Mouse (Mus musculus) T-helper 1 cell (primary cell): ENCODE results near the gene Herc6.

Experiments used
- in situ Hi-C: fragments of 300-600 bp; cut with MboI, MseI; formaldehyde crosslinking; loops from one replicate; pipeline ENCODE4 v1.15.1; 2025; ENCODE audit warnings: high pct_unique_total_duplicates

The Herc6 gene

DNA sequence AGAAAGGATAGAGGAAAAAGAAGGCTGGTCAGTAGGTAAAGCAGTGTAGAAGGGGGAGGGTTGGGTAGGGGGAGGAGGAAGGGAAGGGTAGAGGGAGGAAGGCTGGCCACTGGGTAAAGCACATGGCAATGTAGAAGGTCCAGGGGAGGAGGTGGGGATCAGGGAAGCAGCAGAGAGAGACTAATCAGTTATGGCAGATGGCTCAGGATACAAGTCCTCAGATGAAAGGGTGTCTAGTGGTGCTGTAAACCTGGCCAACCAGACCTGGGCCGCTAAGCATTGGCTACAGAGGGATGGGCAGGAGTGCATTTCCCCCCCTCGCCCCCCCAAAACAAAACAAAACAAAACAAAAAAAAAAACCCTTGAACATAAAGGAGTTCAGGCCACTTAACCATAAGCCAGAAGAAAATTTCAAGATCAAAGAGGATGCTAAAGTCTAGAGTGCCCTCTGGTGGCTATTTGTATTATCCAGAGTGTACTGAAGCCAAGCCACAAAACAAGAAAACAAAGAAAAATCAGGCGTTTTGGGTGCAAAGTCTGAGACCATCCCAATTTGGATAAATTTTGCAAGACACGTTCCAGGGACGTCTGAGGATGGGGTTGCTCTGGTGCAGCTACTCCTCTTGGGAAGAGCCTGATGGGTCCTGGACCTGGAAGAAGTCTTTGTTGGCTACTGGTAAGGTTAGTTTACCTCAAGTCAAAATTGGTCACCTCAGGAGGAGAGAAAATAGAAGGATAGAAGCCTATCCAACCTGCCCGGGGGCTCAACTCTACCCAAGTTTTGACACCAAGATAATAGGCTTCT lies 10.4 kb upstream of the Herc6 start:
- in situ Hi-C loops, result loop anchor here (5.0 to 10.0 kb wide), 2 partner anchors 646 to 763 kb away; partner anchors contain the start of genes Nt5c3 and Vmn1r4

DNA sequence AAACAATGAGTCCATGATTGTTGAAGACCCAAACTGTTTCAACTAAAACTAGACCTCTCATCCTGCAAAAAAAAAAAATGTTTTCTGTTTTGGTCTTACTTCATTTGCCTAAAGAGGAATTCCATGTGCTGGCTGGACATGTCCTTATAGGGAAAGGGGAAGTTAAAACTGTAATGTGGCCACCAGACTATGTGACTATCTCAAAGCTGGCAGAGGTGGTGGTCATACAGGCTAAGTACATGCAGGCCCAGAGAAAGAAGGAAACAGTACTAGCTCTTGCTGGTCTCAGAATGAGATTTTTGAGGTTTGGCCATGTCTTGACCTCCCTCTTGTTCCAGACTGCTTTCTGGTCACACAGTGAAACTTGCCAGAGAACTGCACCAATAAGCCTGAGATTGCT lies 9.2 kb upstream of the Herc6 start:
- in situ Hi-C loops, result loop anchor here (5.0 to 10.0 kb wide), 2 partner anchors 647 to 764 kb away; partner anchors contain the start of genes Nt5c3 and Vmn1r4

DNA sequence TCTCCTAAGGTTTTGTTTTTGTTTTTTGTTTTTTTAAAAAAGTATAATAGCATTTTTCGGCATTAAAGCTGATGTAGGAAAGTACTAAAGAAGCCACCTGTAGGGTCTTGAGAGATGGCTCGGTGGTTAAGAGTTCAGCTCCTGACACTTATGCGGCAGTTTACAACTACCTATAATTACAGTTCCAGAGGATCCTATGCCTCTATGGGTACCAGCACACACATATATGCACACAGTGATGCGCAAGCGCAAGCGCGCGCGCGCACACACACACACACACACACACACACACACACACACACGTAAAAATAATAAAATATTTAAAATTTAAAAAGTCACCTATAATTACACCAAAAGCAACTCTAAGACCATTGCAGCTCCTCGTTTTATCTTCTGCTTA lies 795 bp downstream of the Herc6 start:
- in situ Hi-C loops, result no loop called here

DNA sequence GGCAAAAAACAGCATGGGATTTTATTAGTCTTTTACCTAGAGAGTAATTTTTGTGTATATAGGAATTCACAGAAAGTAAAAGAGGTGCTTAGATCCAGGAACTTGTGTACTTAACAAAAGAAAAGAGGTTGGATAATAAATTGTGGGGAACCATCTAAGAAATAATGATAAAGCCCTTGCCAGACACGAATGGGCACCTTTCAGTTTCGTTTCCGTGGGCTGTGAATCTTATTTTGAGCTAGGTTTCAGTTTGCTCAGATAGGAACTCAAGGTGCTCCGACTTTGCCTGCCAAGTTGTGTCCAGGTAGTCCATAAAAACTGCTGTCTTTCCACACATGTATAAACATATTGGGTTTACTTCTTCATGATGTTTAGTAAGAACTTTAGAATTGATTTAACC lies 1.6 kb downstream of the Herc6 start:
- in situ Hi-C loops, result no loop called here

DNA sequence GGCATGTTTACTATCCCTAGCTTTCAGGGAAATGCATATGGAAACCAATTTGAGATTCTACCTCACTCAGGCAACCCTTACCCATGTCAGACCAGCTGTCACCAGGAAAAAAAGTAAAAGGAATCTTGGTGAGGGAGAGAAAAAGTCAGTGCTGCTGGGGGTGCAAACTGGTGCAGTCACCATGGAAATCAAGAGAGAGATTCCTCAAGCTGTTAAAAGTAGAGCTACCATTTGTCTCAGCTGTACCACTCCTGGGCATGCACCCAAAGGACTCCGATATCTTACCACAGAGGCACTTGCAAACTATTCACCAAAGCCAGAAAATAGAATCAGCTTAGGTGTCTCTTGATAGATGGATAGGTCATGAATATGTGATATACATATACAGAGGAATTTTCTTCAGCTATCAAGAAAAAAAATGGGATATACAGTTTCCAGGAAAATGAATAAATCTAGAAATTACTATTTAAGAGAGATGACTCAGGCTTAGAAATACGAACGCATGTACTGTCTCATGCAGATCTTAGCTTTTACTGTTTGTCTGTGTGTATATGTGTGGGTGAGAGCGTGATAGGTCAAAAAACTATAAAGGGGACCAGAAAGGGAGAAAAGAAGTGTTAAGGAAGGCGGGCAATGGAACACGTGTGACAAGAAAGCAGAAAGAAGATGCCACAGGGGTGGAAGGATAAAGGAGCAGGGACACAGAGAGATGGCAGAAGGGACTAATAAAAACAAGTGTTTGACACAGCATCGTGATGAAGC lies 24.9 kb downstream of the Herc6 start:
- in situ Hi-C loops, result no loop called here

DNA sequence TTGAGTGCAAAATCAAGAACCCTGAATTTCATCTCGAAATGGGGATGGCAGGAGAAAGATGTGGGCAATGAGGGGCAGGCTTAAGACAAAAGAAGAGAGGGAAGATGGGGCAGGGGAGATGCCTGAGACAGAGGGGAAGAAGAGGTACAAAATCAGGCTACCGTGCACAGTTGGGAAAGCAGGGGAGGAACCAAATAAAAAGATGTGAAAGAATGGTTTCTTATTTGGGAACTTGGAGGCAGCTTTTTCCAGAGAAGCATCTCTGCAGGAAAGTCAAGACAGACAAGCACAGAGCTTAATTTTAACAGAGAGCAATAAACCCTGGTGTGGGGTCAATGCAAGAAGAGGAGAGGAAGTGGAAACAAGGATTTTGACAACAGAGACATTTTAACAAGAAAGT lies 27.2 kb downstream of the Herc6 start:
- in situ Hi-C loops, result no loop called here

DNA sequence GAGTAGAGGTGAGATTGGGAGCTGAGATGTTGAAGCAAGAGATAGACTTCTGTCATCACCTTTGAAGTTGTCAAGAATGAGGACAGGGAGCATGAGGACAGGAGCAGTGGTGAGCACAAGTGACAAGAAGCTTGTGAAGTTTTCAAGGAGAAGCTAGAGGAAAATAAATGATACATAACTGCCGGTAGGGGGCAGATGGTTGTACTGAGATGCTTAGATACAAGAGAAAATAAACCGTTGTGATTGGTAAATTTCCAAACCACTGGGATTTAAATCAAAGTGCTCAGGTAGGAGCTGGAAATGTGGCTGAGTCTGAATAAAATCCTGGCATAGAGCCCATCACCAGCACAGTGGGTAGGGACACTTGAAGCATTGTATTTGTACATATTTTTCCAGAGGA lies 28.8 kb downstream of the Herc6 start:
- in situ Hi-C loops, result no loop called here

DNA sequence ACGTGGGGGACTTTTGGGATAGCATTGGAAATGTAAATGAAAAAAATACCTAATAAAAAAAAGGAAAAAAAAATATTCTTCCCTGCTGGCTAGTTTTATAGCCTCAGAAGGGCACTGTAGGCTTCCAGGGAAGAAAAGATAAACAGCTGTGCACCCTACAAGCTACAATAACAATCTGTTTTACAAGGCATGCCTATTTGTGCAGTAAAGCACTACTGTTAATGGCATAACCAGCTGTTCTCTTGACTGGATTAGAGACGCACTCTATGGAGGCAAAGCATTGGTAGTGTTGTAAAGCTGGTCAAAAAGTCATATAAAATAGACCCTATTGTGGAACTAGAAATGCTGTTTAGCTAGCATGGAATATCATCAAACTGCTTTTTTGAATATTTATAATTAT lies 35.0 kb downstream of the Herc6 start:
- in situ Hi-C loops, result no loop called here

DNA sequence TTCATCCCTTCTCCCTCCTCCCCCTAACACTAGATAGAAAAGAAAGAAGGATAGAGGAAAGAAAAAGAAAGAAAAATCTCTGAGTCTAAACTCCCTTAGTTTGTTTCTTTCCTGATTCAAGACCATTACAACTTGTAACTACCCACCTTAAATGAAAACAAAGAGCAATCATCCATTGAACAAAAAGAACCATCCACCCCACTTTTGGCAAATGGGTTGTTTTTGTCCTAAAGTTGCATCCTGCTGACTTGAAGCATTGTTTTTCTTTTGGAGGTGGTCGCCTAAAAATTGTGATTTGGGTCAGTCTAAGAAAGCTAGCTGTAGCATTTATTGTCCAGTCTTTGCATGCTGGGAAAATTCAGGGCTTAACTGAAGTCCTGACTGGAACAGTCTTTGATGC lies 58.7 kb downstream of the Herc6 start:
- in situ Hi-C loops, result no loop called here

DNA sequence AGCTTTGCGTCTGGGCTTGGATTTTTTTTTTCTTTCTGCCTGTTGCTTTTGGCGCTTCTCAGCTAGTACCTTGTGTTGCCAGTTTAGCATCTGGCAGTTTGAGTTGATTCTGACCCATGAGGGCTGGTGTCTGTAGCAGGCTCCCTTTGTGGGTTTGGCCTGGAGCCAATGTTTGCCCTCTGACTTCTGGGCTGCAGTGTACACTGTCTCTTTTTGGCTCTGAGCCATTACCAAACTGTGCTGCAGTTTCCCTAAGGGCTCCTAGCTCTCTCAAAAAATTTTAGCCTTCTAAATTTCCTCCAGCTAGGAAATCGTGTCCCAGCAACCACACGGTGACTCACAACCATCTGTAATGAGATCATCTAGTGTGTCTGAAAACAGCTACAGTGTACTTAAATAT lies 61.0 kb downstream of the Herc6 start:
- in situ Hi-C loops, result no loop called here

DNA sequence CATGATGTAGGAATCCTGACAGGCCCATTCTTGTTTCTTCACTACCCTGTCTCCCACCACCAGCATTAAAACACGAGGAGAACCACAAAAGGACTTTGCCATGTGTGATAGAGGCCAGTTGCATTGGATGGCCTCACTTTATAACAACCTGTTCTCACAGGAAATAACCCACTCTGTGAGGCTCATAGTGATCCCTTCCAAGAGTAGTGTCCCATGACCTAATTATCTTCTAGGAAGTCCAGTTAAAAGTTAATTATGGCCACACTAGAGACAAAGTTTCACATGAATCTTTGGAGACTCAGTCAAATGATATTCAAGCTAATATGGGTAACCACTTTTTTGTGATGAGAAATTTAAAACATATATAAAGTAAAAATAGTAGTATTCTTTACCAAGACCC lies 66.5 kb downstream of the Herc6 start:
- in situ Hi-C loops, result no loop called here

DNA sequence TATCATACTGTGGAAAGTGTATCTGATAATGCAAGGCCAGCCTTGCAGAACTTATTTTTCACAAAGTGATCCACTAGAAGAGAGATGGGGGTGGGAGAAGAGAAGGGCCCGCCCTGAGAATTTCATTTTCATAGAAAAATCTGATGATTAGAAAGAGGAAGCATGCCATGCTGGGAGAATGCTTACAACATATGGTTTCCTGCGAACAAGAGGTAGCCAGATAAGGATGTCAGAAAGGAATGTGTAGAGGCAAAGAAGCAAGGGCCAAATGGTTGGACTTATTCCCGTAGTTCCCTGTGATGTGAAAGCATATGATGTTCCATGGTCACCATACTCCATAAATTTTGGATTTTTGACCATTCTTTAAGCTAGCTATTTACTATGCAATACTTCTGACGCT lies 80.5 kb downstream of the Herc6 start:
- in situ Hi-C loops, result no loop called here

DNA sequence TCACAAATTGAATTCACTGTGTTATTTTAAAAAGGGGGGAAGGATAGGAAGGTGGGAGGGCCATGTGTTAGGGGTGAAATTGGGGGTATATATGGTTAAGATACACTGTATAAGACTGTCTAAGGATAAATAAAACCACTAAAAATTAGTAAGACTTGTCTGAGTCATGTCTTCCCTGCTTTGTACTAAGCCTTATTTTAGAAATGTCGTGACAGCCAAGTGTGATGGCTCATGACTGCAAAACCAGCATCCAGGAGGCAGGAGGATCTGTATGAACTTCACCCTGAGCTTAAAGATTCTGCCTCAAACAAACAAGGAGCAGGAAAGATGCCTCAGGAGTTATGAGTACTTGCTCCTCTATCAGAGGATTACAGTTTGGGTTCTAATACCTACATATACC lies 103.4 kb downstream of the Herc6 start:
- in situ Hi-C loops, result no loop called here

DNA sequence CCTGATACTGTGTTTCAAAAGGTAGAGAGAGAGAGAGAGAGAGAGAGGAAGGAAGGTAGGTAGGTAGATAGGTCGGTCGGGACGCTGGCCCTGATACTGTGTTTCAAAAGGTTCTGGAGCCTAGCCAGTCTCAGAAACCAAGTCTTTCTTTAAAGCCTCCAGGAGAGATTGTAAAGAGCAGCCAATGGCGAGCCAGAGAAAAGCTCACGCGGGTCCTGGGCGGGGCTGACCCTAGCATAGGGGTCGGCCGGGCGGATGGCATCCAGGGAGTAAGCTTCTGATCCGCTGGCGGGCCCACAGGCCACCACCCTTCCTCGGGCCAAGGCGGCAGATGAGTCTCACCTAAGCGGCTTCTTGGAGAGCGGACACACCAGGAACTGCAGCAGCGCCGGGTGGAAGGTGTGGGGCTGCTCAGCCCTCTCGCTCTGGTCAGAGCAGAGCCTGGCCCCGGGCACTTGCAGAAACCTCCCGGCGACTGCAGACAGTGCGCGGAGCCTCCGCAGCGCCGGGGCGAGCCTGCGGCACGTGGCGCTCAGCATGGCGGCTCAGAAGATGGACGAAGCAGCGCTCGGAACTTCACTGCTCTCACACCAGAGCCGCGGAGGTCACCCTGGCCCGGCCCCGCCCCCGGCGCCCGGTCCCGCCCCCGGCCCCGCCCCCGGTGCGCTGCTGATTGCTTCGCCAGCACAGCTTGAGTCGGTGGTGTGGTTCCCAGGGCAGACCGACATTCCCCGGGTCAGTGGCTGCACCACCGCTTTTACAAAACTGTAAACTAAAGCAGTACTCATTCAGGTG lies 110.9 kb downstream of the Herc6 start, which contains the start of gene Pyurf:
Pyurf (minus strand) TSS at position 612 of the 795 bp plus-strand sequence.
- in situ Hi-C loops, result loop anchor here (5.0 kb wide), 1 partner anchor 104 kb away; no protein-coding TSS in a partner anchor

DNA sequence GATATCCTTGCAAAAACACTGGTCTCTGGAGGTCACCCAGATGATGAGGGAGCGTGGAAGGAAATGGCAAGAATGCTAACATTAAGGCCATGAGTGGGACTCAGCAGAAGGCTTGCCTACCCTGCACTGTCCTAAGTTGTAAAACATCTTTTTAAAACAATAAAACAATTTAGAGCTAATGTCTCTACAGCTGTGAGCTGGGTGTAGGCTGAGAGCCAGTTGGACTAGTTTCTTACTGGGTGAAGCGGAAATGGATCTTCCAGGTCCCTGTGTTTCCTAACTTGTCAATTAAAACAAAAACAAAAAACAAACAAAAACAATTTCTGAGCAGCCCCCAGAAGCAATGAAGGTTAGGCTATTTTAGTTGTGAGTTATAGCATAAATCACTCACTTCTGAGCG lies 112.3 kb downstream of the Herc6 start:
- in situ Hi-C loops, result loop anchor here (5.0 kb wide), 1 partner anchor 106 kb away; no protein-coding TSS in a partner anchor

DNA sequence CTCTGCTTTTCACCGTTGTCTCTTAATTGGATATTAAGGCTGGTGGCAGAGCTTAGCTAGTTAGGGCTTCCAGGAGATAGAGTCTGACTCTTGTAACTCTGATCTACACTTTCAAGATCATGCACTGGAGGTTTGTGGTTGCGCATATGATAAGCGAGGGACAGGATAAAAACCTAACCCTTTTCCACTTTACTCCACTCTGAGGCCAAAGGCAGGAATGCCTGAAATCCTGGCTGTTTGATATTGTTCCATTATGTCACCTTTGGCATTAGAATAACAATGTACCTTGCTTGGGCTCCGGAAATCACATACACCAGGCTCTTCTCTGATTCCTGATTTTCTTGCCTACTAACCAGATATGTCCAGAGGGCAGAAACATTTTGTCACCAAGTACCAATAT lies 120.9 kb downstream of the Herc6 start:
- in situ Hi-C loops, result loop anchor here (10.0 kb wide), 1 partner anchor 997 kb away; the partner anchor contains the start of gene Lsm5

DNA sequence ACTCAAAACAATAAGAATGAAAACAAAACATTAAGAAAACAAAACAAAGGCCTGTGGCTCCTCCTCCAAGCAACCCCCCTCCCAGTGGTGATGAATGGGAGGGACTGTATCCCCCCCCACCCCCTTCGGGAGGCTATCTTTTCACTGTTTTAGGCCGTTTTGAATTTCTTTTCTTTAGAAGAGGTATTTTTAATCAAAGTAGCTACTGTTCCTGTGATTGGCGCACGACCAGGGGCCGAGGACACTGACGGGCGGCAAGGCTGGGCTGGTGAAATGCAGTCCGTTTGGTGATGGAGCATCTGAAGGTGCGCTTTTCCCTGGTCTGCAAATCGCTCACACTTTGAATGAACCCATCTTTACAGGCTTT lies 121.6 kb downstream of the Herc6 start, which contains the start of gene Lancl2:
Lancl2 (plus strand) TSS at position 165 of the 367 bp plus-strand sequence.
- in situ Hi-C loops, result loop anchor here (10.0 kb wide), 1 partner anchor 998 kb away; the partner anchor contains the start of gene Lsm5

DNA sequence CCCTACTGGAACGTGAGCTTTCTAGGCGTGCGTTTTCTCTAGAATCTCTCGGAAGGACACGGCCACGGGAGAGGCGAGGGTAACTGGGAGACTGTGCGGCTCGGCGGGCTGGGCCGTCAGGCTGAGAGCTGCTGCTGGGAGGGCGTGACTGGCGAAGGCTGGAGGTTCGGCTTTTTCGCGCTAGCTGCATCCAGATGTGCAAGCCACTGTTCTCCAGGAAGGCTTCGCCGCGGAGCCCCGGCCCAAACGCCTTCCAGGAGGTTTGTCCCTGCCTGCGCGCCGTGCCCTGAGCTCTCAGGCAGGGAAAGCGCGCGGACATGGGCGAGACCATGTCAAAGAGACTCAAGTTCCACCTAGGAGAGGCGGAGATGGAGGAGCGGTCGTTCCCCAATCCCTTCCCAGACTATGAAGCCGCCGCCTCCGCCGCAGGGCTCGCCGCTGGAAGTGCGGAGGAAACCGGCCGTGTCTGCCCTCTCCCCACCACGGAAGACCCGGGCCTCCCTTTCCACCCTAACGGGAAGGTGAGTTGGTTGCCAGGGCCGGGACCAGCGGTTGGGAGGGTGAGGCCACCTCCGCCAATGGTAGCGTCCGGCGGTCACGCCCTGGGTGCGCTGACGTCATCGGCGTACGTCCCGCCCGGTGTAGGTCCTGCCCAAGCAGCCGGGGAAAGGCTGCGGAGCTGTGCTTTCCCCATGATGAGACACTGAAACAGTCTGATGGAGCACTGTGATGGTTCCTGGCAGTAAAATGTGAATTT lies 122.1 kb downstream of the Herc6 start:
- in situ Hi-C loops, result loop anchor here (10.0 kb wide), 1 partner anchor 998 kb away; the partner anchor contains the start of gene Lsm5

DNA sequence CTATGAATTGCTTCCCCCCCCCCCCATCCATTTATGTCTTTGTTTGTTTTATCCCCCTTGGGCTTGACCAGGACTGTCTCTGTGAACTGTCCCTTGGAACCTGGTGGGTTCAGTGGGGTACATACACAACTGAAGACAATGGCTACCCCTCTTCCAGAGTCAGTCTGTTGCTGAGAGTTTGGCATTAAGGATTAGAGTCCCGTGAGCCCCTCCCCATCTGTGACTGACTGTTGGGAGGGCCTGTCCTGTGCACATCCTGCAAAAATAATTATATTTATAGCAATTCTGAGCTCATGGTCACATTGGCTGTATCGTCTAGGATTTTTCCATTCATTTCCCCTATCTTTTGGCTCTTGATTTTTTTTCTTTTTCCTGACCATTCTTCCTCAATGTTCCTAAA lies 122.9 kb downstream of the Herc6 start:
- in situ Hi-C loops, result loop anchor here (10.0 kb wide), 1 partner anchor 999 kb away; the partner anchor contains the start of gene Lsm5

DNA sequence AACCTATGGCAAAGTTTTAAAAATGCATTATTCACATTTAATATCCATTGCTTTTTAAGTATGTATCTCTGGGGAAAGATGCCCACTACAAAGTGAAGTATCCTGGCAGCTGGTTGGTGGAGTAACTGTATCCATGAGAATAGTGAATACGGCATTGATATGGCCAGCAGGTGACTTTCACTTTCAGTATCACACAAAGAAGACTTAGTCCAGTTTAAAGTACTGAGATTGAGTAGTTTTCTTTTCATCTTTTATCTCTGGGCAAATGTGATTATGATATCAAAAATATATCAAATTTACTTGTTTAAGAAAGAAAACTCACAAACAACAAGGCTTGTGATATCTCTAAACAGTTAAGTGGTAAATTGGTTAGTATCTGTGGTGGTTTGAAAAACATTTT lies 125.9 kb downstream of the Herc6 start:
- in situ Hi-C loops, result loop anchor here (10.0 kb wide), 1 partner anchor 1002 kb away; the partner anchor contains the start of gene Lsm5

DNA sequence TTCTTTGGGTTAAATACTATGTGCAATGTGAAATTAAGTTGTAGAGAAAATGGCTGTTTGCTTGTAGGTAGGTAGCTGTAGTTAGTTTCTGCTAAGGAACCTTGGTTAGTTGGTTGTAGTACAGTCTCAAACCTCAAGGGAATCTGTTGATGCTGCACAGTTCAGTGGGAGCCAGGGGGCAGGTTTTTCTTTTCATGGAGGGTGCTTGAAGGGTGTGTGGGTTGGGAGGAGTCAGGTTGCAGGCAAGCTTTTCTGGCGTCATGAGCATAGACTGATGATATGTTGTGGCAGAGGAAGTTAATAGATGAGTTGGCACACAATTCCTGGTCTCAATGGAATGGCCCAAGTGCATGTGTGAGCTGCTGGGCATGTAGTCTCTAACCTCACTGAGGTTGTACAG lies 130.9 kb downstream of the Herc6 start:
- in situ Hi-C loops, result no loop called here
